Mouse (Mus musculus): ENCODE data around the gene Cxcl2. TPM values are rescaled to one million over a fixed set of nuclear protein-coding genes. Genes with fewer than 3 reads are reported as not detected.

The Cxcl2 gene
- polyA plus RNA-seq, 1 experiment from 2014 or later, result not detected

DNA sequence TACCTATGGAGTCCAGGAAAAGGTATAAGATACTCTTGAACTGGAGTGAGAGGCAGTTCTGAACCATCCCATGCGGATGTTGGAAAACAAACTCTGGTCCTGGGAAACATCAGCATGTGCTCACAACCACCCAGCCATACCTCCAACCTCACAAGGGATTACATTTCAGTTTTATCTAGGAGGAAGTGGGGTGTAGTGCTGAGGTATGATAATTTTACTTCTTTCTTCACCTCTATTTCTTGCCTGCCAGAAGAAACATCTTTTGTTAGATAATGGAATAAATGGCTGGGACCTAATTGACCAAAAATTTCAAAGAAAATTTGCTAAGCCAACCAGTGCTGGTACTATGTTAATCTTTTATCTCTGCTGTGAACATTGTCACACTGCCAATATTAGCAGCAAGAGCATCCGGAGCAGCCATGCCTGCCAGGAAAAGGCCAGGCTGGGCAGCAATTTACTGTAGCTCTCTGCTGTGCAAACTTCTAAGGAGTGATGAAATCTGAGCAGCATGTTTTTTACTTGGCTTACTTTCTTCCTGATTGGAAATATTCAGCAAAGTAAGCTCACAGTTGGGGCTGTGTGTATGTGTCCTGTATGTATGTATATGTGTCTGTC is 18.9 kb upstream of the Cxcl2 start:
- no peak overlapping the region for H3K4me2 ChIP-seq (ENCODE audit: low read depth, low read length)
- no peaks in the 10 kb centered on the region for H3K4me1 ChIP-seq (ENCODE audit: control insufficient read depth, insufficient read depth, low read length)
- H3K36me3 ChIP-seq (ENCODE audit: control insufficient read depth, insufficient read depth, low read length), result no peaks in the 10 kb centered on the region
- H3K27ac ChIP-seq (replicated peaks; ENCODE audit: low read depth, low read length), result no peak overlapping the region
- 44% methylated on average over 2 of the region's 2 CpGs for WGBS
- no peak overlapping the region for H3K9ac ChIP-seq (ENCODE audit: low read depth, low read length)
- no peaks in the 10 kb centered on the region for H3K9me3 ChIP-seq (ENCODE audit: control insufficient read depth, low read length)
- H3K4me3 ChIP-seq (ENCODE audit: low read depth, low read length), result no peak overlapping the region
- H3K27me3 ChIP-seq (replicated peaks; ENCODE audit: control insufficient read depth, insufficient read depth, low read length), result no peaks in the 10 kb centered on the region
- ATAC-seq (ENCODE audit: low read depth) (peak; percentile 12; the same call in 1 of the 2 replicates), DNase-seq (ENCODE audit: low spot score) (peak; percentile 54)

- no peak for DNase-seq (ENCODE audit: low spot score)
- Histone ChIP-seq H3K9ac (ENCODE audit: low read depth, low read length) (no peak overlapping the region), H3K27ac (replicated peaks; ENCODE audit: low read depth, low read length) (no peak overlapping the region), H3K4me3 (ENCODE audit: low read depth, low read length) (no peak overlapping the region), H3K4me1 (ENCODE audit: control insufficient read depth, insufficient read depth, low read length) (peaks cover 9% of the 10 kb centered on the region; the same call in 1 of the 2 replicates), H3K36me3 (ENCODE audit: control insufficient read depth, insufficient read depth, low read length) (no peaks in the 10 kb centered on the region), H3K9me3 (ENCODE audit: control insufficient read depth, low read length) (no peaks in the 10 kb centered on the region), H3K27me3 (replicated peaks; ENCODE audit: control insufficient read depth, insufficient read depth, low read length) (no peaks in the 10 kb centered on the region; the same call in 1 of the 2 replicates), H3K4me2 (ENCODE audit: low read depth, low read length) (no peak overlapping the region)
- WGBS, result 75% methylated on average over 5 of the region's 5 CpGs
- no peak for ATAC-seq (ENCODE audit: low read depth)
Observed at GRCm38 (mm10) chr5:90888661-90889060, 15.0 kb upstream of the Cxcl2 start.

- Histone ChIP-seq H3K9me3 (ENCODE audit: control insufficient read depth, low read length) (no peaks in the 10 kb centered on the region), H3K9ac (ENCODE audit: low read depth, low read length) (peak within 1 kb of the TSS; percentile 62), H3K27ac (replicated peaks; ENCODE audit: low read depth, low read length) (no peak within 1 kb of the TSS), H3K27me3 (replicated peaks; ENCODE audit: control insufficient read depth, insufficient read depth, low read length) (no peaks in the 10 kb centered on the region; the same call in 1 of the 2 replicates), H3K4me3 (ENCODE audit: low read depth, low read length) (peak within 1 kb of the TSS; percentile 46), H3K4me1 (ENCODE audit: control insufficient read depth, insufficient read depth, low read length) (peaks cover 9% of the 10 kb centered on the region; the same call in 1 of the 2 replicates), H3K4me2 (ENCODE audit: low read depth, low read length) (peak within 1 kb of the TSS; percentile 94), H3K36me3 (ENCODE audit: control insufficient read depth, insufficient read depth, low read length) (no peaks in the 10 kb centered on the region)
- DNase-seq (ENCODE audit: low spot score) (peak; percentile 58), ATAC-seq (ENCODE audit: low read depth) (peak; percentile 86)
- WGBS, result 8% methylated on average over 29 of the region's 30 CpGs
Observed at GRCm38 (mm10) chr5:90890519-90891463, 12.9 kb upstream of the Cxcl2 start, which contains the start of gene Cxcl1. Cxcl1 (plus strand) TSS chr5:90891241.

- H3K4me2 ChIP-seq (ENCODE audit: low read depth, low read length), result peak overlapping the region; percentile 94
- peaks cover 9% of the 10 kb centered on the region; the same call in 1 of the 2 replicates for H3K4me1 ChIP-seq (ENCODE audit: control insufficient read depth, insufficient read depth, low read length)
- ATAC-seq (ENCODE audit: low read depth), result no peak
- peak overlapping the region; percentile 46 for H3K4me3 ChIP-seq (ENCODE audit: low read depth, low read length)
- H3K27ac ChIP-seq (replicated peaks; ENCODE audit: low read depth, low read length), result no peak overlapping the region
- H3K9me3 ChIP-seq (ENCODE audit: control insufficient read depth, low read length), result no peaks in the 10 kb centered on the region
- 22% methylated on average over 10 of the region's 10 CpGs for WGBS
- no peaks in the 10 kb centered on the region; the same call in 1 of the 2 replicates for H3K27me3 ChIP-seq (replicated peaks; ENCODE audit: control insufficient read depth, insufficient read depth, low read length)
- no peak for DNase-seq (ENCODE audit: low spot score)
- peak overlapping the region; percentile 62 for H3K9ac ChIP-seq (ENCODE audit: low read depth, low read length)
- no peaks in the 10 kb centered on the region for H3K36me3 ChIP-seq (ENCODE audit: control insufficient read depth, insufficient read depth, low read length)
Observed at GRCm38 (mm10) chr5:90891464-90891813, 12.2 kb upstream of the Cxcl2 start.

DNA sequence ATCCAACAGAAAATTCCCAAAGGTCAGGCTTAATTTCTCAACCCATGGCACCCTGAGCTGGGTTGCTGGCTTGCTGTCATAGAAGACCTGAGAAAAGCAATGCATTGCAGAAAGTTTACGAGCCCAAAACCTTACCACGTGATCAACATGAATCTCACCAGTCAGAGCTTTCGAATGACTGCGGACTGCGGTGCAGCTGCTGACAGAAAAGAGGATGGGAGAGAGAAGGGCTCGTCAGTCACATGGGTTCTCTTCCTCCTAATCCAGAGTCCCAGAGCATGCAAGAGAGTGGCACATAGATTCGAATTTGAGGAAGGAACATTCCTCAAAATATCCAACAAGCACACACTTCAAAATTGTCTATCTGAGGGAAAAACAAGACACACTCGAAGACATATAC is 9.4 kb upstream of the Cxcl2 start:
- no peak overlapping the region for H3K4me2 ChIP-seq (ENCODE audit: low read depth, low read length)
- no peak overlapping the region for H3K27ac ChIP-seq (replicated peaks; ENCODE audit: low read depth, low read length)
- no peak overlapping the region for H3K9ac ChIP-seq (ENCODE audit: low read depth, low read length)
- DNase-seq (ENCODE audit: low spot score), result no peak
- ATAC-seq (ENCODE audit: low read depth), result no peak
- H3K9me3 ChIP-seq (ENCODE audit: control insufficient read depth, low read length), result no peaks in the 10 kb centered on the region
- peaks cover 9% of the 10 kb centered on the region; the same call in 1 of the 2 replicates for H3K4me1 ChIP-seq (ENCODE audit: control insufficient read depth, insufficient read depth, low read length)
- WGBS, result 73% methylated on average over 8 of the region's 8 CpGs
- H3K4me3 ChIP-seq (ENCODE audit: low read depth, low read length), result no peak overlapping the region
- H3K27me3 ChIP-seq (replicated peaks; ENCODE audit: control insufficient read depth, insufficient read depth, low read length), result no peaks in the 10 kb centered on the region; the same call in 1 of the 2 replicates
- no peaks in the 10 kb centered on the region for H3K36me3 ChIP-seq (ENCODE audit: control insufficient read depth, insufficient read depth, low read length)

- Histone ChIP-seq H3K36me3 (ENCODE audit: control insufficient read depth, insufficient read depth, low read length) (no peaks in the 10 kb centered on the region), H3K4me1 (ENCODE audit: control insufficient read depth, insufficient read depth, low read length) (peaks cover 8% of the 10 kb centered on the region; the same call in 1 of the 2 replicates), H3K9me3 (ENCODE audit: control insufficient read depth, low read length) (no peaks in the 10 kb centered on the region), H3K27me3 (replicated peaks; ENCODE audit: control insufficient read depth, insufficient read depth, low read length) (no peaks in the 10 kb centered on the region; the same call in 1 of the 2 replicates), H3K4me2 (ENCODE audit: low read depth, low read length) (no peak overlapping the region), H3K27ac (replicated peaks; ENCODE audit: low read depth, low read length) (no peak overlapping the region), H3K4me3 (ENCODE audit: low read depth, low read length) (no peak overlapping the region), H3K9ac (ENCODE audit: low read depth, low read length) (no peak overlapping the region)
- ATAC-seq (ENCODE audit: low read depth) (no peak), DNase-seq (ENCODE audit: low spot score) (no peak)
- WGBS, result 72% methylated on average over 3 of the region's 3 CpGs
Observed at GRCm38 (mm10) chr5:90897429-90897828, 6.2 kb upstream of the Cxcl2 start.

- H3K27ac ChIP-seq (replicated peaks; ENCODE audit: low read depth, low read length), result no peak overlapping the region
- peaks cover 16% of the 10 kb centered on the region for H3K4me1 ChIP-seq (ENCODE audit: control insufficient read depth, insufficient read depth, low read length)
- no peaks in the 10 kb centered on the region for H3K9me3 ChIP-seq (ENCODE audit: control insufficient read depth, low read length)
- no peak overlapping the region for H3K4me2 ChIP-seq (ENCODE audit: low read depth, low read length)
- H3K36me3 ChIP-seq (ENCODE audit: control insufficient read depth, insufficient read depth, low read length), result no peaks in the 10 kb centered on the region
- H3K4me3 ChIP-seq (ENCODE audit: low read depth, low read length), result no peak overlapping the region
- H3K27me3 ChIP-seq (replicated peaks; ENCODE audit: control insufficient read depth, insufficient read depth, low read length), result peaks cover 10% of the 10 kb centered on the region
- H3K9ac ChIP-seq (ENCODE audit: low read depth, low read length), result no peak overlapping the region
- 84% methylated on average over 5 of the region's 5 CpGs for WGBS
- no peak for ATAC-seq (ENCODE audit: low read depth)
- no peak for DNase-seq (ENCODE audit: low spot score)
Observed at GRCm38 (mm10) chr5:90899308-90899707, 4.4 kb upstream of the Cxcl2 start.

DNA sequence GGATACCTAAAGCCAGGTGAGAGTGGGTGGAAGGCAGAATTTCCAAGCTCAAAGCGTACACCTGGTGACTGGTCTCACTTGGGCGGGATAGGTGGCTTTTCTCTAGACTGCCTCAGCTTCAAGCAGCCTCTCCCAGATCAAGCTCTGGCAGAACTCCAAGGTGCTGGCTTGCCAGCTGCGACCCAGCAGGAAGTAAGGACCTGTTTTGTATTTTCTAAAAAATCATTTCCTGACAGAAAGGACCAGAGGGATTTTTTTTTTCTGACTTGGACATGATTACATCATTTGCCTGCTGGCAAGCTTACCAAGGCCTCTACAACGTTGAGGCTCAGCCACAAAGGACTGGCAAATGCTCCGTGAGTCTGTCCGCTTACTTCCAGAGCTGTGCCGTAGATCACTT is 3.5 kb upstream of the Cxcl2 start:
- Histone ChIP-seq H3K4me2 (ENCODE audit: low read depth, low read length) (peak overlapping the region; percentile 10; the same call in 1 of the 2 replicates), H3K4me1 (ENCODE audit: control insufficient read depth, insufficient read depth, low read length) (peaks cover 16% of the 10 kb centered on the region), H3K36me3 (ENCODE audit: control insufficient read depth, insufficient read depth, low read length) (no peaks in the 10 kb centered on the region), H3K4me3 (ENCODE audit: low read depth, low read length) (no peak overlapping the region), H3K27ac (replicated peaks; ENCODE audit: low read depth, low read length) (no peak overlapping the region), H3K9me3 (ENCODE audit: control insufficient read depth, low read length) (no peaks in the 10 kb centered on the region), H3K9ac (ENCODE audit: low read depth, low read length) (no peak overlapping the region), H3K27me3 (replicated peaks; ENCODE audit: control insufficient read depth, insufficient read depth, low read length) (peaks cover 18% of the 10 kb centered on the region)
- ATAC-seq (ENCODE audit: low read depth) (peak; percentile 44; the same call in 1 of the 2 replicates), DNase-seq (ENCODE audit: low spot score) (peak; percentile 83)
- WGBS, result 32% methylated on average over 7 of the region's 7 CpGs
